Mouse (Mus musculus): Measurements from ENCODE around the gene Hoxd11. TPM values are rescaled to one million over a fixed set of nuclear protein-coding genes. Genes with fewer than 3 reads are reported as not detected.

Hoxd11 gene
- polyA plus RNA-seq (2015; fragmentation: Nextera tagmentation; extraction: Ambion mirVana) = not detected in 2 replicates

- Histone ChIP-seq H3K36me3 (no peaks in the 10 kb centered on the region), H3K27ac (replicated peaks) (no peak within 1 kb of the TSS), H3K4me2 (replicated peaks) (no peak within 1 kb of the TSS), H3K9ac (replicated peaks) (no peak within 1 kb of the TSS), H3K4me3 (no peak within 1 kb of the TSS), H3K27me3 (peaks cover 100% of the 10 kb centered on the region), H3K9me3 (no peaks in the 10 kb centered on the region), H3K4me1 (peaks cover 16% of the 10 kb centered on the region)
- ATAC-seq (replicated peaks) = no peak
- 2% methylated on average over 15 of the region's 15 CpGs for WGBS
Measured at GRCm38 (mm10) chr2:74678891-74679595, at the start of gene Hoxd11. Hoxd11 (plus strand) TSS chr2:74679557.

- WGBS = 76% methylated on average over 4 of the region's 4 CpGs
- H3K9me3 ChIP-seq = no peaks in the 10 kb centered on the region
- no peak for ATAC-seq (replicated peaks)
Measured at GRCm38 (mm10) chr2:74635412-74635811, 43.9 kb upstream of the Hoxd11 start.

DNA sequence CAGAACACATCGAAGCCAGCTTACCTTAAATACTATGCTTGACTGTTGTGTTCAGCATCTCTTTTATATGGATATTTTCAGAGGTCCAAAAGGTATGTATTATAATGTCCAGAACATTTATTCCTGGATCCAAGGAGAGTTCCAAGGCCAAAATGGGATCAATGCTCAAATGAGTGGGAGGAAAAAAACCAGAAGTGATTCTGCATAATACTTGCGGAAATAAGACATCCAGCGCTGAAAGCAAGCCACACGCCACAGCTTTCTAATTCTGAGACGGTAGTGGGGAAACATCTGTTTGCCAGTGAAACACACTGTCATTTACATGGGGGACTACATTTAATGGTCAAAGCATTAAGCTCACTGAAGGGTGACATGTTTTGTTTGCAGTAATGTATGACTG is 36.9 kb upstream of the Hoxd11 start:
- peaks cover 39% of the 10 kb centered on the region for H3K27me3 ChIP-seq
- no peaks in the 10 kb centered on the region for H3K9me3 ChIP-seq
- WGBS = 70% methylated on average over 5 of the region's 5 CpGs

More at GRCm38 (mm10) chr2:74635412-74635811, 43.9 kb upstream of the Hoxd11 start:
- H3K9ac ChIP-seq (replicated peaks) = no peak overlapping the region
- no peak overlapping the region for H3K27ac ChIP-seq (replicated peaks)
- no peaks in the 10 kb centered on the region for H3K36me3 ChIP-seq
- H3K4me3 ChIP-seq = no peak overlapping the region
- 0 out of 2 replicates have a peak, but pooled peaks cover 2% of the 10 kb centered on the region for H3K27me3 ChIP-seq
- no peak overlapping the region for H3K4me2 ChIP-seq (replicated peaks)
- H3K4me1 ChIP-seq = no peaks in the 10 kb centered on the region

GRCm38 (mm10) chr2:74645631-74646030 is 33.7 kb upstream of the Hoxd11 start:
- no peak overlapping the region for H3K4me3 ChIP-seq
- no peak overlapping the region for H3K9ac ChIP-seq (replicated peaks)
- WGBS = 81% methylated on average over 3 of the region's 3 CpGs
- peaks cover 69% of the 10 kb centered on the region for H3K27me3 ChIP-seq
- no peak overlapping the region for H3K27ac ChIP-seq (replicated peaks)
- ATAC-seq (replicated peaks) = no peak
- H3K4me1 ChIP-seq = no peaks in the 10 kb centered on the region
- H3K36me3 ChIP-seq = no peaks in the 10 kb centered on the region
- no peaks in the 10 kb centered on the region for H3K9me3 ChIP-seq
- no peak overlapping the region for H3K4me2 ChIP-seq (replicated peaks)

More for the DNA sequence above, 36.9 kb upstream of the Hoxd11 start:
- Histone ChIP-seq H3K27ac (replicated peaks) (no peak overlapping the region), H3K4me3 (no peak overlapping the region), H3K36me3 (no peaks in the 10 kb centered on the region), H3K4me1 (no peaks in the 10 kb centered on the region), H3K9ac (replicated peaks) (no peak overlapping the region), H3K4me2 (replicated peaks) (no peak overlapping the region)
- no peak for ATAC-seq (replicated peaks)

GRCm38 (mm10) chr2:74647082-74647864 is 32.1 kb upstream of the Hoxd11 start:
- H3K36me3 ChIP-seq = no peaks in the 10 kb centered on the region
- H3K4me2 ChIP-seq (replicated peaks) = no peak overlapping the region
- H3K9ac ChIP-seq (replicated peaks) = no peak overlapping the region
- WGBS = 12% methylated on average over 7 of the region's 7 CpGs
- H3K4me1 ChIP-seq = no peaks in the 10 kb centered on the region
- ATAC-seq (replicated peaks) = no peak
- no peak overlapping the region for H3K27ac ChIP-seq (replicated peaks)
- H3K4me3 ChIP-seq = no peak overlapping the region
- no peaks in the 10 kb centered on the region for H3K9me3 ChIP-seq
- peaks cover 84% of the 10 kb centered on the region for H3K27me3 ChIP-seq

DNA sequence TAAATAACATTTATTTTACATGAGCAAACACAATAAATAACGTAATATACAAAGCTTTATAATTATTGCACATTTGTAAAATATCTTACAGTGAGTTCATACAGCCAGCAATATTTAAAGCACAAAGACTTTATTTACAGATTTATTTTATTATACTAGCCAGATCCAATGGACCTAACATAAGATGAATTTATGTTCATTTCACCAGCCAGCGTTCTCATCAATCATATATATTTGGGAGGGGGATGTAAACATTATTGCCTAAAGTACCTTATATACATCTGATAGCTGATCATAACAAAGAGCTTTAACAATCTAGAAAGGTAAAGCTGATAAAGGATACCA is 26.4 kb upstream of the Hoxd11 start:
- Histone ChIP-seq H3K9ac (replicated peaks) (no peak overlapping the region), H3K9me3 (no peaks in the 10 kb centered on the region), H3K4me2 (replicated peaks) (no peak overlapping the region), H3K27ac (replicated peaks) (no peak overlapping the region), H3K4me3 (no peak overlapping the region), H3K36me3 (no peaks in the 10 kb centered on the region), H3K4me1 (peaks cover 15% of the 10 kb centered on the region), H3K27me3 (peaks cover 83% of the 10 kb centered on the region)
- no peak for ATAC-seq (replicated peaks)
- 40% methylated on average over 2 of the region's 2 CpGs for WGBS

DNA sequence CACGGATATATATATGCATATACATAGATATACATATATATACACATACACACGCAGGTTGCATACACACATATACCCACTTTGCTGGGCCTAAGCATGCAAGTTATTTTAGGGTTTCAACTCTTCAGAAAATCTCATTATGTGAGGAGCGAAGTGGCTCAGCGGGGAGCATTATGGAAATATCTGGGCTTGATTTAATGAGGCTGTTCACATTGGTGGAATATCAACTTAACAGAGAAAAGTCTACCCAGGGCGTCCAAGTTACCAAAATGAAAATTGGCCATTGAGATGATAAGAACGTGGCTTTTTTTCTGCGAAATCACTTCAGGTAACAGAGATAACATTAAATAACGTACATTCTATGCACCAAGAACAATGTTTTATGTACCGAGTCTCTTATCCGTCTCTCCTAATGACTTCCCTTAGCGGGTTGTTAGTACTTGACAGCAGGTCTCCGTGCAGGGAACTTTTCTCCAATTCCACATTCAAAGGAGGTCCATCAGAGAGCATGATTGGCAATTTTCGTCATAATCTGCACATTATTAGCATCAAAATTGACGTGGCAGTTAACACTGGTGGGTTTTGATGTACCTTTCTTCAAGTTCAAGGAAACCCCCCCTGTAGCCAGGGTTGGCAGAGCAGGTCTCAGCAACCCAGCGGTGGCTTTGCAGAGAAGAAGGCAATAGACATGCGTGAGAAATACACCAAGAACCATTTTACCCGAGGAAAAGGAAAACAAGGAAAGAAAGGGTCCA is 25.4 kb upstream of the Hoxd11 start:
- WGBS = 9% methylated on average over 17 of the region's 17 CpGs
- no peaks in the 10 kb centered on the region for H3K36me3 ChIP-seq
- H3K4me2 ChIP-seq (replicated peaks) = no peak overlapping the region
- no peak overlapping the region for H3K4me3 ChIP-seq
- H3K27me3 ChIP-seq = peaks cover 79% of the 10 kb centered on the region
- peaks cover 15% of the 10 kb centered on the region for H3K4me1 ChIP-seq
- H3K27ac ChIP-seq (replicated peaks) = no peak overlapping the region
- ATAC-seq (replicated peaks) = no peak
- H3K9ac ChIP-seq (replicated peaks) = no peak overlapping the region
- H3K9me3 ChIP-seq = no peaks in the 10 kb centered on the region

DNA sequence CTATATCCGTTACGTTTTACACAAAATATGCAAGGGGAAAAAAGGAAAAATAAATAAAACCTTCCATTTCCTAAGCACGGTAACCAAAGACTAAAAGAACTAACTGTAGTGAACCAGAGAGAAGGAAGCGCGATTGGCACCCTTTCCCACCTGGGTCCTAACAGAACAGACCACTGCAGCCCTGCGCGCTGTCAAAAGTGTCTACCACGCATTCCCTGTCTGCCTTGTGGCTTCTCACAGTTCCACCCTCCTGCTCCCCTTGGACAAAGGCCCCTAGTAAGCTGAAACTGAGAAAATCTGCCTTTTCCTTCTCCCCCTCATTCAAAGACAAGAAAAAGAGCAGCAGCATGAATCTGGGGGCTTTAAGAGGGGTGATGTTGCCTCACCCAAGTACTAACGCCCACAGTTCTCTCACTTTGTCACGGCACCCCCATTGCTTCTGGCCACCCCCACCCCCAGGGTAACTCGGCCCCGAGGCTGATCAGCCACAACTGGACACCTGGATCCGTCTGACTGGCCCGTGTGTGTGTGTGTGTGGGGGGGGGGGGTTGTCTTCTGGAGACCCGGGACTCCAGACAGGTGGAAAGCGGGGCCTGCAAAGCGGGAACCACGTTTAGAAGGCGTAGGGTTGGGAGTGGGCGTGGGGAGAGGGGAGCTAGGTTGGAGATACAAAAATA is 24.5 kb upstream of the Hoxd11 start:
- peaks cover 15% of the 10 kb centered on the region for H3K4me1 ChIP-seq
- no peak overlapping the region for H3K9ac ChIP-seq (replicated peaks)
- no peak for ATAC-seq (replicated peaks)
- no peak overlapping the region for H3K4me2 ChIP-seq (replicated peaks)
- H3K27ac ChIP-seq (replicated peaks) = no peak overlapping the region
- no peaks in the 10 kb centered on the region for H3K9me3 ChIP-seq
- 7% methylated on average over 16 of the region's 20 CpGs for WGBS
- peaks cover 74% of the 10 kb centered on the region for H3K27me3 ChIP-seq
- no peak overlapping the region for H3K4me3 ChIP-seq
- no peaks in the 10 kb centered on the region for H3K36me3 ChIP-seq

- peak overlapping the region; percentile 24 for H3K4me3 ChIP-seq
- no peak for ATAC-seq (replicated peaks)
- peaks cover 72% of the 10 kb centered on the region for H3K27me3 ChIP-seq
- peak overlapping the region; percentile 41 for H3K4me2 ChIP-seq (replicated peaks)
- no peak overlapping the region for H3K27ac ChIP-seq (replicated peaks)
- no peak overlapping the region for H3K9ac ChIP-seq (replicated peaks)
- H3K4me1 ChIP-seq = peaks cover 15% of the 10 kb centered on the region
- H3K36me3 ChIP-seq = no peaks in the 10 kb centered on the region
- no peaks in the 10 kb centered on the region for H3K9me3 ChIP-seq
- WGBS = under 1% methylated on average over 42 of the region's 47 CpGs
Measured at GRCm38 (mm10) chr2:74655420-74655781, 24.0 kb upstream of the Hoxd11 start.

DNA sequence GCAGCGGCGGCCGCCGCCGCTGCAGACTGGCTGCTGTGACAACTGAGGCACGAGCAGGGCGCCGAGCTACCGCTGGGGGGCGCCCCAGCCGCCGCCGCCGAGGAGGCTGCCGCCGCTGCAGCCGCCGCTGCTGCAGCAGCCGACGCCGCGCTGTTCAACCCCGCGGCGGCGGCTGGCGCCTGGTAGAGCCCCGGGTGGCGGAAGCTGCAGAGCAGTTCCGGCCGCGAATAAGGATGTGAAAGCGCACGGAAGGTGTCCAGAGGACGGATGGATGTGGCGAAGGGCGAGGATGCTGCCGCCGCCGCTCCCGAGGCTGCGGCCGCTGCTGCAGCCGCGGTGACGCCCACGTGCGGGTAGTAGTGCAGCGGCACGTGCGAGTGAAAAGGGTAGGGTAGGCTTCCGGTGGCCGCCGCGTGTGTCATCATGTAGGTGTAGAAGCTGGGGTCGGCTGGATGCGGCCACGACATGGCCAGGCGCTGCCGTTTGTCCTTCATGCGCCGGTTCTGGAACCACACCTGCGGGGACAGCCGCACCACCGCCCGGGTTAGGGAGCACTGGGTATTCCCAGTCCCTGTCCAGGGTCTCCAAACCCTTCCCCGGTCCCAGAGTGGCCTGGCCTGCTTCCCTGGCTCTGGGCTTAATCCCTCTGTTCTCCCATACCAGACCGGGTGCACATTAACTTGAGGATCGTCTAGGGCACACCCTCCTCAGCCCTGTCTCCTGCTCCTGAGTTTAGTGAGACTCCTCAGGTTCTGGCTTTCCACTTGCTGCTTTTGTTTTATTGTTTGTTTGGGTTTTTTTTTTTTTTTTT is 23.3 kb upstream of the Hoxd11 start:
- Histone ChIP-seq H3K4me2 (replicated peaks) (peak overlapping the region; percentile 41), H3K4me3 (peak overlapping the region; percentile 24), H3K9ac (replicated peaks) (no peak overlapping the region), H3K27ac (replicated peaks) (no peak overlapping the region), H3K4me1 (peaks cover 15% of the 10 kb centered on the region), H3K9me3 (no peaks in the 10 kb centered on the region), H3K36me3 (no peaks in the 10 kb centered on the region), H3K27me3 (peaks cover 72% of the 10 kb centered on the region)
- WGBS = under 1% methylated on average over 67 of the region's 69 CpGs
- no peak for ATAC-seq (replicated peaks)

DNA sequence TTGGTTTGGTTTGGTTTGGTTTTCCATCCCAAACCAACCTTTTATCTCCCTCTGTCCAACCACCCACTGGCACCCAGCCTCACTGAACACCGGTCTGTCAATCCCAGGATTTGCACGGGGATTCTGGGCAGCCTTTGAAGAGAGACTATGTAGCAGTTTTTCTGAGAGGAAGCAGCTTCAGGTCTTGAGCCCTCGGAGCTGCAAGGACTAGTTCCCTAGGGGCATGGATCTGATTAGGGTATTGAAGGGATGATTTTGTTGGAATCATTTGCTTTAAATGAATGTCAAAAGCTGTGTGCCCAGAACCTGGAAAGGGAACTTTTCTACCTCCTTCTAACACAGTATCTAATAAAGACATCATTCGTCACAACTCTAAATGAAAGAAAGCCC is 22.7 kb upstream of the Hoxd11 start:
- Histone ChIP-seq H3K9ac (replicated peaks) (no peak overlapping the region), H3K4me1 (peaks cover 17% of the 10 kb centered on the region), H3K9me3 (no peaks in the 10 kb centered on the region), H3K27me3 (peaks cover 73% of the 10 kb centered on the region), H3K27ac (replicated peaks) (no peak overlapping the region), H3K36me3 (no peaks in the 10 kb centered on the region), H3K4me3 (no peak overlapping the region), H3K4me2 (replicated peaks) (no peak overlapping the region)
- WGBS = 2% methylated on average over 4 of the region's 4 CpGs
- ATAC-seq (replicated peaks) = no peak

All from forebrain, embryonic 15.5 days (tissue).